Mouse (Mus musculus): ENCODE data around the gene Svs1. TPM values are rescaled to one million over a fixed set of nuclear protein-coding genes. Genes with fewer than 3 reads are reported as not detected.
"Not testable (repeated sequence)": the region's sequence is repeated elsewhere in the genome, so short reads cannot be mapped to it uniquely, and the experiment has no call there.

Gene Svs1
- not detected in 2 replicates for polyA plus RNA-seq (2015; fragmentation: Nextera tagmentation; extraction: Ambion mirVana)

- Histone ChIP-seq H3K9ac (replicated peaks; ENCODE audit: low read depth, low read length) (no peak within 1 kb of the TSS), H3K27me3 (replicated peaks; ENCODE audit: control insufficient read depth, insufficient read depth, low read length) (no peaks in the 10 kb centered on the region), H3K36me3 (ENCODE audit: control insufficient read depth, insufficient read depth) (no peaks in the 10 kb centered on the region), H3K27ac (ENCODE audit: low read length) (no peak within 1 kb of the TSS), H3K4me3 (replicated peaks; ENCODE audit: low read length) (no peak within 1 kb of the TSS), H3K4me1 (replicated peaks; ENCODE audit: control insufficient read depth, insufficient read depth, low read length) (no peaks in the 10 kb centered on the region), H3K9me3 (ENCODE audit: control insufficient read depth, low read length) (no peaks in the 10 kb centered on the region), H3K4me2 (ENCODE audit: low read length) (no peak within 1 kb of the TSS)
- no peak for ATAC-seq
- WGBS, result 67% methylated on average over 7 of the region's 7 CpGs
Observed at GRCm38 (mm10) chr6:48986444-48986990, at the start of gene Svs1. TSS of gene Svs1 (plus strand) at chr6:48986861.

DNA sequence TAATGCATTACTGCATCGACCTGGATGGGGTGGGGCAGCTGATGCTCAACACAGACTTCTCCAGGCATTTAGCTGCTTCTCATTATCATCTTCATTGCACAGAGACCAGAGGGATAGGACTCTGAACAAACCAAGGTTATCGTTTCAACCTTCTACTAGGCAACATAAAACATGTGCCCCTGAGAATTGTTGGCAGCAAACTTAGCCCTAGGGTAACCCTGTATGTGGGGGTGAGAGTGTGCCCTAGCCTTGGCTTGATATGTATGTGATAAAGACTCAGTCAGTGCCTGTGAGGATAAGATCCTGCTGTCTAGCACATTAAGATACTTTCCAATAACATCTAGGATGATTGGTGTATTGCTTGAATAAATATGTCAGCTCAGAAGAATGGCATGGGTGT lies 37.1 kb upstream of the Svs1 start:
- no peaks in the 10 kb centered on the region for H3K9me3 ChIP-seq (ENCODE audit: control insufficient read depth, low read length)
- H3K4me3 ChIP-seq (replicated peaks; ENCODE audit: low read length), result no peak overlapping the region
- no peak overlapping the region for H3K27ac ChIP-seq (ENCODE audit: low read length)
- H3K27me3 ChIP-seq (replicated peaks; ENCODE audit: control insufficient read depth, insufficient read depth, low read length), result no peaks in the 10 kb centered on the region
- H3K9ac ChIP-seq (replicated peaks; ENCODE audit: low read depth, low read length), result no peak overlapping the region
- no peaks in the 10 kb centered on the region for H3K36me3 ChIP-seq (ENCODE audit: control insufficient read depth, insufficient read depth)
- no peak for ATAC-seq
- H3K4me1 ChIP-seq (replicated peaks; ENCODE audit: control insufficient read depth, insufficient read depth, low read length), result no peaks in the 10 kb centered on the region
- 76% methylated on average over 2 of the region's 2 CpGs for WGBS
- H3K4me2 ChIP-seq (ENCODE audit: low read length), result no peak overlapping the region

DNA sequence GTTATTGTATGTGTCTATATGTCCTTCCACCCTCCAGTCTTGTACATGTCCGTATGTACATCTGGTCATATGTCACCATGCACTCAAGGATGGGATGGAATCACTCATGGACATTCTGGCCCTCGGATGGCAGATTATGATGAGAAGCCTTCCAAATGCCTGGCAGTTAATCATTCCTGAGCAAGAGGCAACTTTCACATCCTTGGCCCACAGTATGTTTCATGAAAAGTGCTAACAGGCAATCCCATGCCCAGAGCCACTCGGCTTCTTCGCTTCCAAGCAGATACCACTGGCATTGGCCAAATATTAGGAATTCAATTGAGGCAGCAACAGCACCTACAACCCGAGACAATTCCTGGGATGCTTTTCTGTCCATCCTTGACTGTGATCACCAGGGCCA lies 36.0 kb upstream of the Svs1 start:
- no peak overlapping the region for H3K9ac ChIP-seq (replicated peaks; ENCODE audit: low read depth, low read length)
- H3K27ac ChIP-seq (ENCODE audit: low read length), result no peak overlapping the region
- no peaks in the 10 kb centered on the region for H3K36me3 ChIP-seq (ENCODE audit: control insufficient read depth, insufficient read depth)
- no peaks in the 10 kb centered on the region for H3K27me3 ChIP-seq (replicated peaks; ENCODE audit: control insufficient read depth, insufficient read depth, low read length)
- no peak for ATAC-seq
- H3K4me2 ChIP-seq (ENCODE audit: low read length), result no peak overlapping the region
- no peaks in the 10 kb centered on the region for H3K4me1 ChIP-seq (replicated peaks; ENCODE audit: control insufficient read depth, insufficient read depth, low read length)
- no peak overlapping the region for H3K4me3 ChIP-seq (replicated peaks; ENCODE audit: low read length)
- 90% methylated on average over 5 of the region's 5 CpGs for WGBS
- no peaks in the 10 kb centered on the region for H3K9me3 ChIP-seq (ENCODE audit: control insufficient read depth, low read length)

DNA sequence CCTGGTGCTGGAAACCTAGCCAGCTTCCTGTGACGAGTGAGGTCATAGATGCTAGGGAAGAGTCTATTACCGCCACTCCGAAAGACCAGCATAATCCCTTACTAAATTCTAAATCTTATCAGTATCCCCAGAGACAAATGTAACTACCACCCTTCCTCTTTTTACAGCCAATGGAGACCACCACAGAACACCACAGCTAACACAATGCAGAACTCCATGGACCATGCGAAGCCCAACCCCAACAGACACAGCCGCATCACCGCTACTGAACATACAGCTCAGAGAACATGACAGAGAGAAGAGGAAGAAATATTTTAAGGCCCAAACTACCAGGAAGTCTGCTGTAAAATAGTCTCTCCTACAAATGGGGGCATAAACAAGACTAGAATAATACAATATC lies 35.0 kb upstream of the Svs1 start:
- H3K27ac ChIP-seq (ENCODE audit: low read length), result no peak overlapping the region
- no peaks in the 10 kb centered on the region for H3K27me3 ChIP-seq (replicated peaks; ENCODE audit: control insufficient read depth, insufficient read depth, low read length)
- H3K4me2 ChIP-seq (ENCODE audit: low read length), result no peak overlapping the region
- H3K9ac ChIP-seq (replicated peaks; ENCODE audit: low read depth, low read length), result no peak overlapping the region
- no peak overlapping the region for H3K4me3 ChIP-seq (replicated peaks; ENCODE audit: low read length)
- no peaks in the 10 kb centered on the region for H3K9me3 ChIP-seq (ENCODE audit: control insufficient read depth, low read length)
- WGBS, result 90% methylated on average over 6 of the region's 6 CpGs
- no peaks in the 10 kb centered on the region for H3K4me1 ChIP-seq (replicated peaks; ENCODE audit: control insufficient read depth, insufficient read depth, low read length)
- no peak for ATAC-seq
- no peaks in the 10 kb centered on the region for H3K36me3 ChIP-seq (ENCODE audit: control insufficient read depth, insufficient read depth)

DNA sequence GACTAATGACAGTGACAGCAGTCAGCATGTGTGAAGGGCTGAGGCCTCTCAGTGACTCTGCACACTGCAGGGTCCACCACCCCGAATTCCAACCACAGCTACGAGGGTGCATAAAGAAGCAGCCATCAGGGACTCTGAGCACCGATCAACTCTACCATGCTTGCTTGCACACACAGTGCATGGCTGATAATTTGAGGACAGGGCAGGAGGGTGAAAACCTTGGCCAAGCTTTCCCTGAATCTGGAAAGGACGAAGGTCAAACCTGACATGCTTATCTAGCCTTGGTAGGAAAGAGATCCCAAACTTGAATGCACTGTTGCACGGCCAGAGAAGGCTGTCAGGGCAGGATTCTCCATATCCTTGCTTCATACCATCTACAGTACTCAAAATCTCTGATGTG lies 33.4 kb upstream of the Svs1 start:
- ATAC-seq, result no peak
- H3K36me3 ChIP-seq (ENCODE audit: control insufficient read depth, insufficient read depth), result no peaks in the 10 kb centered on the region
- WGBS, result 86% methylated on average over 5 of the region's 5 CpGs
- no peak overlapping the region for H3K27ac ChIP-seq (ENCODE audit: low read length)
- H3K27me3 ChIP-seq (replicated peaks; ENCODE audit: control insufficient read depth, insufficient read depth, low read length), result no peaks in the 10 kb centered on the region
- no peak overlapping the region for H3K9ac ChIP-seq (replicated peaks; ENCODE audit: low read depth, low read length)
- H3K9me3 ChIP-seq (ENCODE audit: control insufficient read depth, low read length), result no peaks in the 10 kb centered on the region
- H3K4me2 ChIP-seq (ENCODE audit: low read length), result no peak overlapping the region
- no peak overlapping the region for H3K4me3 ChIP-seq (replicated peaks; ENCODE audit: low read length)
- no peaks in the 10 kb centered on the region for H3K4me1 ChIP-seq (replicated peaks; ENCODE audit: control insufficient read depth, insufficient read depth, low read length)

DNA sequence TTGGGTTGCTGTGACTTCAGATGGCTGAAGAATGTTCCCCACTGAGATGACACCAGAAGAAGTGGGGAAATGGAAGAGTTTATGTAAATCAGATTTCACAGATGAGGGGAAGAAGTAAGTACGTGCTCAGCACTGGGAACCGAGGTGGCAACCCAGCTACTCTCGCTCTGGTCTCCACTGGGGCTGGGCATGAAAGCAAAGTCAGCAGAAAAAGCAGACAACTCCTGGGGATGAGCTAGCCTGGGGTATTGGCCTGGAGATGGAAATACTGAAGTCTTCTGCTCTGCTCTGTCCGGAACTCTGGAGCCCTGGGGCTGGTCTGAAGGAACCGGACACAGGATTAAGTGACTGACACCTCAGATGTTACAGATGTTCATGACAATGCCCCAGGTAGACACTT lies 32.5 kb upstream of the Svs1 start:
- WGBS, result 86% methylated on average over 5 of the region's 5 CpGs
- ATAC-seq, result no peak
- no peaks in the 10 kb centered on the region for H3K9me3 ChIP-seq (ENCODE audit: control insufficient read depth, low read length)

DNA sequence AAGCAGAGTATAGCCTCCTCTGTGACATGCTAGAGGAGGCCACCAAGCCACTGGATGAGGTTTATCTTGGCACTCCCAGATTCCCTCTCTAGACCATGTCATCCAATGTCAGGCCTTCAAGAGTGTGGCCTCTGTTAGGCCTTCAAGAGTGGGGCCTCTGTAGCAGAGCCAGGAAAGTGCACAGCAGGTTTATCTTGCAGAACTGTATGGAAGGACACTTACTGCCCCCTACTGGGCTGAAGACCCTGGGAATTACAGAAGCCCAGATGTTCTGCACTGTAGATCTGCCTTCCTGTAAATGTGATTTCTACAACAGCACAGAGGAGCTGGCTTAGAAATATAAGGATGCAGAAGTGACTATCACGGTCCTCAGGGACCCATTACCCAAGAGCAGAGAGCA lies 31.7 kb upstream of the Svs1 start:
- Histone ChIP-seq H3K4me2 (ENCODE audit: low read length) (no peak overlapping the region), H3K4me1 (replicated peaks; ENCODE audit: control insufficient read depth, insufficient read depth, low read length) (no peaks in the 10 kb centered on the region), H3K27me3 (replicated peaks; ENCODE audit: control insufficient read depth, insufficient read depth, low read length) (no peaks in the 10 kb centered on the region), H3K9me3 (ENCODE audit: control insufficient read depth, low read length) (no peaks in the 10 kb centered on the region), H3K27ac (ENCODE audit: low read length) (no peak overlapping the region), H3K36me3 (ENCODE audit: control insufficient read depth, insufficient read depth) (no peaks in the 10 kb centered on the region), H3K9ac (replicated peaks; ENCODE audit: low read depth, low read length) (no peak overlapping the region), H3K4me3 (replicated peaks; ENCODE audit: low read length) (no peak overlapping the region)
- 42% methylated on average over 1 of the region's 1 CpGs for WGBS
- ATAC-seq, result no peak

More for the DNA sequence above, 32.5 kb upstream of the Svs1 start:
- Histone ChIP-seq H3K4me1 (replicated peaks; ENCODE audit: control insufficient read depth, insufficient read depth, low read length) (no peaks in the 10 kb centered on the region), H3K4me2 (ENCODE audit: low read length) (no peak overlapping the region), H3K27ac (ENCODE audit: low read length) (no peak overlapping the region), H3K9ac (replicated peaks; ENCODE audit: low read depth, low read length) (no peak overlapping the region), H3K36me3 (ENCODE audit: control insufficient read depth, insufficient read depth) (no peaks in the 10 kb centered on the region), H3K4me3 (replicated peaks; ENCODE audit: low read length) (no peak overlapping the region), H3K27me3 (replicated peaks; ENCODE audit: control insufficient read depth, insufficient read depth, low read length) (no peaks in the 10 kb centered on the region)

DNA sequence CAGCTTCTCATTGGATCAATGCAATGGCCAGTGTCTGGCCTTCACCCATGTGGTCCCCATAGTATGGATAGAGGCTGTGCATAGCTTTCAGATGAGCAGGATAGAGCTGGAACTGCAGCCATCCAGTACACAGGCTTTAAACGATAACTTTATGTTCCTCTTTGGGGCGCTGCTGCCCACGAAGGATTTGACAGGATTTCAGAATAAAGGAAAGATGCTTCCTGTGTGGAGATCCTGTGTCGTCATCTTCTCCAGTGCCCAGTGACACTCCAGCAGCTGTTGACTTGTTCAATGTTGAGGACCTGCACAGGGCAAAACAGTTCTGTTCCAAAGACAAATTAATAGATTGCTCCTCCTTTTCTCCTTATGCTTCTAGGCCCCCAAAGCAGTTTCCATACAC lies 29.9 kb upstream of the Svs1 start:
- H3K4me3 ChIP-seq (replicated peaks; ENCODE audit: low read length), result no peak overlapping the region
- H3K9ac ChIP-seq (replicated peaks; ENCODE audit: low read depth, low read length), result no peak overlapping the region
- ATAC-seq, result no peak
- 81% methylated on average over 4 of the region's 4 CpGs for WGBS
- H3K36me3 ChIP-seq (ENCODE audit: control insufficient read depth, insufficient read depth), result no peaks in the 10 kb centered on the region
- H3K9me3 ChIP-seq (ENCODE audit: control insufficient read depth, low read length), result no peaks in the 10 kb centered on the region
- H3K27ac ChIP-seq (ENCODE audit: low read length), result no peak overlapping the region
- no peak overlapping the region for H3K4me2 ChIP-seq (ENCODE audit: low read length)
- H3K27me3 ChIP-seq (replicated peaks; ENCODE audit: control insufficient read depth, insufficient read depth, low read length), result no peaks in the 10 kb centered on the region
- H3K4me1 ChIP-seq (replicated peaks; ENCODE audit: control insufficient read depth, insufficient read depth, low read length), result no peaks in the 10 kb centered on the region

DNA sequence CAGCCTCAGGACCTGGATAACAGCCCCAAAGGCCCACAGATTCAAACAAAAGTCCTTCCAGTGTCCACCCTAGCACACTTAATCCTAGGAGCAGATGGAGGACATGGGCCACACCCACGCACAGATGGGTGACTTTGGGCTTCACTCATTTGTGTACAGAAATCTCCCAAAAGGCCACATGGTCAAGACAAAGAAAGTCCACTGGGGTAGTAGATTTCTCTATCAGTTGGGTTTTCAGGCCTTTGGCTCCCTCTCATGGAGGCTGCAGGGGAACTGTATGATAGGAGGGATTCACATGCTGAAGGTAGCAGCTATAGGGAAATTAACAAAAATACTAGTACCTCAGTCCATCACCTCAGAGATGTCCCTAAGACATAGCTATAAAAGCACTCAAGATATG lies 28.6 kb upstream of the Svs1 start:
- no peak overlapping the region for H3K27ac ChIP-seq (ENCODE audit: low read length)
- H3K4me3 ChIP-seq (replicated peaks; ENCODE audit: low read length), result no peak overlapping the region
- H3K4me1 ChIP-seq (replicated peaks; ENCODE audit: control insufficient read depth, insufficient read depth, low read length), result no peaks in the 10 kb centered on the region
- H3K27me3 ChIP-seq (replicated peaks; ENCODE audit: control insufficient read depth, insufficient read depth, low read length), result no peaks in the 10 kb centered on the region
- no peak; the same call in 1 of the 2 replicates for ATAC-seq
- no peak overlapping the region for H3K4me2 ChIP-seq (ENCODE audit: low read length)
- no peaks in the 10 kb centered on the region for H3K36me3 ChIP-seq (ENCODE audit: control insufficient read depth, insufficient read depth)
- H3K9ac ChIP-seq (replicated peaks; ENCODE audit: low read depth, low read length), result no peak overlapping the region
- no peaks in the 10 kb centered on the region for H3K9me3 ChIP-seq (ENCODE audit: control insufficient read depth, low read length)
- WGBS, result 55% methylated on average over 1 of the region's 1 CpGs

GRCm38 (mm10) chr6:48959151-48959550 lies 27.5 kb upstream of the Svs1 start:
- H3K9ac ChIP-seq (replicated peaks; ENCODE audit: low read depth, low read length); H3K27me3 ChIP-seq (replicated peaks; ENCODE audit: control insufficient read depth, insufficient read depth, low read length); ATAC-seq; H3K4me1 ChIP-seq (replicated peaks; ENCODE audit: control insufficient read depth, insufficient read depth, low read length); H3K36me3 ChIP-seq (ENCODE audit: control insufficient read depth, insufficient read depth); H3K27ac ChIP-seq (ENCODE audit: low read length); H3K4me2 ChIP-seq (ENCODE audit: low read length); H3K4me3 ChIP-seq (replicated peaks; ENCODE audit: low read length); H3K9me3 ChIP-seq (ENCODE audit: control insufficient read depth, low read length): not testable (repeated sequence)
- WGBS, result 28% methylated on average over 7 of the region's 7 CpGs
